Mouse (Mus musculus): ENCODE measurements around the gene Rnf169.

Gene Rnf169

GRCm38 (mm10) chr7:99893967-99894366 lies 86.3 kb downstream of the Rnf169 start:
- no peak for DNase-seq (ENCODE audit: low spot score in 2 of 2)

GRCm38 (mm10) chr7:99892351-99892750 lies 87.9 kb downstream of the Rnf169 start:
- DNase-seq (ENCODE audit: low spot score in 2 of 2) = no peak

- no peak for DNase-seq (ENCODE audit: low spot score in 2 of 2)
Measured at GRCm38 (mm10) chr7:99891471-99891870, 88.8 kb downstream of the Rnf169 start.

- no peak for DNase-seq (ENCODE audit: low spot score in 2 of 2)
Measured at GRCm38 (mm10) chr7:99890168-99890755, 90.0 kb downstream of the Rnf169 start.

- peak; percentile 12 to 29 for DNase-seq (ENCODE audit: low spot score in 2 of 2)
Measured at GRCm38 (mm10) chr7:99889175-99889880, 90.9 kb downstream of the Rnf169 start.

GRCm38 (mm10) chr7:99887743-99888142 lies 92.5 kb downstream of the Rnf169 start:
- DNase-seq (ENCODE audit: low spot score in 2 of 2) = no peak

- DNase-seq (ENCODE audit: low spot score in 2 of 2) = no peak
Measured at GRCm38 (mm10) chr7:99887230-99887735, 93.0 kb downstream of the Rnf169 start.

- no peak for DNase-seq (ENCODE audit: low spot score in 2 of 2)
Measured at GRCm38 (mm10) chr7:99878254-99878653, 102.0 kb downstream of the Rnf169 start.

- peak; percentile 70 to 88 for DNase-seq (ENCODE audit: low spot score in 2 of 2)
Measured at GRCm38 (mm10) chr7:99876345-99876744, 103.9 kb downstream of the Rnf169 start.

GRCm38 (mm10) chr7:99875891-99876290 lies 104.4 kb downstream of the Rnf169 start:
- DNase-seq (ENCODE audit: low spot score in 2 of 2) = no peak

- no peak for DNase-seq (ENCODE audit: low spot score in 2 of 2)
Measured at GRCm38 (mm10) chr7:99873965-99874364, 106.3 kb downstream of the Rnf169 start.

Measured in spleen, postnatal 10 days (tissue).